ENCODE assay signal across 14 mouse cellular contexts in the genomic region with DNA sequence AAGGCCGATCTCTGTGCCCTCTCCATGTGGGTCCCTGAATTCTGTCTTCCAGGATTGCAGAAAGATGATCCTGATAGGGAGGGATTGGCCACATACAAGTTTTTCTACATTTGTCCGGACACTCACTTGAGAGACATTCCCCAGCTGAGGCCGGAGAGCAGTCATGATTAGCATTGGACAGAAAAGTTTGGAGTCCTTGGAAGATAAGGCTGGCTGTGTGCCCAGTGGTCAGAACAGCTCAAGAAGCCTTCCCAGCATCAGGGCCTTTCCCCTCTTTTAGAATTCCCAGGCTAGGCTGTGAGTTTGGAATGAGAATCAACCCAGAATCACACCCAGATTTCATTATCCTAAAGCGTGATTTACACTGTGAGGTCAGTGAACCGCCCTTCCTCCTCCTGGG. TPM values are rescaled to one million over a fixed set of nuclear protein-coding genes. Genes with fewer than 3 reads are reported as not detected.
DNase-seq lines count a peak whose midpoint lies in the region; ATAC-seq and TF ChIP-seq lines count a peak whose summit lies in the region.
"Had no signal": no experiment of that assay in that cellular context is flagged by ENCODE, and none has a peak within 500 bp of the region (broad histone marks: within the 10 kb centered on the region; RNA-seq: fewer than 3 reads in every experiment).

No protein-coding gene starts in this region.

- H3K4me2 ChIP-seq in lung, embryonic 14.5 days: no peak overlapping the region
- H3K4me2 ChIP-seq: embryonic facial prominence, embryonic 15.5 days; liver, embryonic 11.5 days; neural tube, embryonic 12.5 days had no signal

- peak; percentile 33; the same call in 1 of the 2 replicates for ATAC-seq in lung, embryonic 14.5 days (ENCODE audit: insufficient read depth)
- no peak for ATAC-seq in cerebellum, adult (ENCODE audit: insufficient number of reproducible peaks, low FRiP score, low TSS enrichment)
- ATAC-seq: activated CD4-positive, CD25-positive, alpha-beta regulatory T cell, adult 4 months; inflammation-experienced regulatory T-cells, adult 6 months had no signal

- TF ChIP-seq CTCF in lung, embryonic 14.5 days (IDR thresholded peaks at IDR 0.05; ENCODE audit: low read depth): no peak

- peaks cover 15% of the 10 kb centered on the region; the same call in 1 of the 2 replicates for H3K4me1 ChIP-seq in lung, embryonic 14.5 days (ENCODE audit: insufficient read depth)
- H3K4me1 ChIP-seq: neural tube, embryonic 12.5 days had no signal

- peak; percentile 87 for DNase-seq in lung, embryonic 14.5 days
- DNase-seq in lung, adult 18-20 months: no peak
- DNase-seq in adrenal gland, postnatal 10 days: peak; percentile 78
- peak; percentile 36 to 45 for DNase-seq in heart, adult 9 months (ENCODE audit: low spot score in 2 of 2)
- DNase-seq in ovary, postnatal 14 days (ENCODE audit: low spot score): peak; percentile 46
- DNase-seq in layer of hippocampus, adult 9-11 months: no peak
- DNase-seq: cerebellum, adult 8-10 months; right cerebral cortex, postnatal 25 days had no signal

- no peaks in the 10 kb centered on the region for H3K27me3 ChIP-seq in lung, embryonic 14.5 days (ENCODE audit: insufficient read depth, low read length)
- H3K27me3 ChIP-seq: embryonic facial prominence, embryonic 15.5 days; neural tube, embryonic 12.5 days had no signal

- H3K4me3 ChIP-seq in lung, embryonic 14.5 days (ENCODE audit: low read depth, low read length): no peak overlapping the region
- H3K4me3 ChIP-seq: embryonic facial prominence, embryonic 15.5 days; neural tube, embryonic 12.5 days had no signal

- WGBS in lung, embryonic 14.5 days: 54% methylated on average over 5 of the region's 5 CpGs

- H3K9me3 ChIP-seq in lung, embryonic 14.5 days (ENCODE audit: low read depth, low read length): no peaks in the 10 kb centered on the region
- H3K9me3 ChIP-seq: embryonic facial prominence, embryonic 15.5 days; neural tube, embryonic 12.5 days had no signal

- peak overlapping the region; percentile 37; the same call in 1 of the 2 replicates for H3K27ac ChIP-seq in lung, embryonic 14.5 days (ENCODE audit: low read depth)
- H3K27ac ChIP-seq: embryonic facial prominence, embryonic 15.5 days; neural tube, embryonic 12.5 days had no signal

- no peaks in the 10 kb centered on the region for H3K36me3 ChIP-seq in lung, embryonic 14.5 days (ENCODE audit: insufficient read depth)
- H3K36me3 ChIP-seq: embryonic facial prominence, embryonic 15.5 days; neural tube, embryonic 12.5 days had no signal

- no peak overlapping the region for H3K9ac ChIP-seq in lung, embryonic 14.5 days
- H3K9ac ChIP-seq: embryonic facial prominence, embryonic 15.5 days; neural tube, embryonic 12.5 days had no signal

RNA-seq across cellular contexts. Expression of a gene that starts 50.5 kb away (rescaled TPM):
- polyA plus RNA-seq in lung, embryonic 14.5 days (2014; fragmentation: Nextera tagmentation; extraction: Ambion mirVana): 16.2 and 18.5 TPM in 2 replicates
- 10 to 100 TPM; 25.5 to 34.1 TPM for total RNA-seq in adrenal gland, postnatal 10 days (2021)
- polyA plus RNA-seq: activated CD4-positive, CD25-positive, alpha-beta regulatory T cell, adult 4 months; inflammation-experienced regulatory T-cells, adult 6 months had no signal

Comparison
In these comparisons a context has a peak if more than half of its experiments do, and no peak if none do; other contexts are left out.
1. DNase-seq: peak in lung, embryonic 14.5 days (single experiment), adrenal gland, postnatal 10 days (single experiment), heart, adult 9 months (2 of 2) and ovary, postnatal 14 days (single experiment); none in lung, adult 18-20 months (0 of 2) and layer of hippocampus, adult 9-11 months (single experiment).